In genomic region chr11:72946560-72947119, GRCm38 (mm10) we compare ENCODE assay signal across 16 mouse cellular contexts. TPM values are rescaled to one million over a fixed set of nuclear protein-coding genes. Genes with fewer than 3 reads are reported as not detected.
DNase-seq lines count a peak whose midpoint lies in the region; ATAC-seq lines count a peak whose summit lies in the region.
"Had no signal": no experiment of that assay in that cellular context is flagged by ENCODE, and none has a peak within 500 bp of the region (broad histone marks: within the 10 kb centered on the region; RNA-seq: fewer than 3 reads in every experiment).

No protein-coding gene starts in this region.

- H3K4me1 ChIP-seq in forebrain, embryonic 10.5 days, result peaks cover 45% of the 10 kb centered on the region
- H3K4me1 ChIP-seq in forebrain, embryonic 13.5 days, result no peaks in the 10 kb centered on the region
- H3K4me1 ChIP-seq in liver, embryonic 11.5 days (replicated peaks; ENCODE audit: control insufficient read depth, insufficient read depth, low read length), result peaks cover 25% of the 10 kb centered on the region
- peaks cover 39% of the 10 kb centered on the region for H3K4me1 ChIP-seq in intestine, embryonic 15.5 days (replicated peaks)
- H3K4me1 ChIP-seq in stomach, embryonic 14.5 days (ENCODE audit: control insufficient read depth, insufficient read depth, low read length), result peaks cover 29% of the 10 kb centered on the region

- no peak overlapping the region for H3K4me3 ChIP-seq in forebrain, embryonic 10.5 days
- no peak overlapping the region for H3K4me3 ChIP-seq in forebrain, embryonic 13.5 days
- H3K4me3 ChIP-seq in liver, embryonic 11.5 days (ENCODE audit: low read depth, low read length), result no peak overlapping the region
- H3K4me3 ChIP-seq in intestine, embryonic 15.5 days (replicated peaks), result no peak overlapping the region
- no peak overlapping the region for H3K4me3 ChIP-seq in stomach, embryonic 14.5 days (ENCODE audit: low read depth, low read length)
- H3K4me3 ChIP-seq: neural tube, embryonic 12.5 days had no signal

- 0 out of 2 replicates have a peak overlapping the region, but pooled peaks have one; percentile 12 for H3K27ac ChIP-seq in forebrain, embryonic 10.5 days
- no peak overlapping the region for H3K27ac ChIP-seq in forebrain, embryonic 13.5 days
- peak overlapping the region; percentile 6; the same call in 1 of the 2 replicates for H3K27ac ChIP-seq in liver, embryonic 11.5 days (ENCODE audit: low read depth, low read length)
- H3K27ac ChIP-seq in intestine, embryonic 15.5 days, result peak overlapping the region; percentile 45
- peak overlapping the region; percentile 34; the same call in 1 of the 2 replicates for H3K27ac ChIP-seq in stomach, embryonic 14.5 days (ENCODE audit: low read length)
- H3K27ac ChIP-seq: kidney, postnatal 0 days; neural tube, embryonic 12.5 days had no signal

- H3K36me3 ChIP-seq in forebrain, embryonic 10.5 days (replicated peaks), result no peaks in the 10 kb centered on the region
- no peaks in the 10 kb centered on the region for H3K36me3 ChIP-seq in forebrain, embryonic 13.5 days (ENCODE audit: poor library complexity, severe bottlenecking)
- no peaks in the 10 kb centered on the region for H3K36me3 ChIP-seq in liver, embryonic 11.5 days (ENCODE audit: control insufficient read depth, insufficient read depth, low read length)
- no peaks in the 10 kb centered on the region for H3K36me3 ChIP-seq in intestine, embryonic 15.5 days
- H3K36me3 ChIP-seq in stomach, embryonic 14.5 days (ENCODE audit: control insufficient read depth, insufficient read depth, low read length), result no peaks in the 10 kb centered on the region
- H3K36me3 ChIP-seq: neural tube, embryonic 12.5 days had no signal

- H3K9me3 ChIP-seq in forebrain, embryonic 10.5 days, result peaks cover 9% of the 10 kb centered on the region
- H3K9me3 ChIP-seq in forebrain, embryonic 13.5 days (replicated peaks), result no peaks in the 10 kb centered on the region
- H3K9me3 ChIP-seq in liver, embryonic 11.5 days (ENCODE audit: control insufficient read depth, low read length), result no peaks in the 10 kb centered on the region
- H3K9me3 ChIP-seq in intestine, embryonic 15.5 days, result no peaks in the 10 kb centered on the region
- no peaks in the 10 kb centered on the region for H3K9me3 ChIP-seq in stomach, embryonic 14.5 days (ENCODE audit: control insufficient read depth, low read depth, low read length)

- H3K9ac ChIP-seq in forebrain, embryonic 13.5 days, result no peak overlapping the region
- no peak overlapping the region for H3K9ac ChIP-seq in liver, embryonic 11.5 days (ENCODE audit: low read depth, low read length)
- H3K9ac ChIP-seq in intestine, embryonic 15.5 days, result no peak overlapping the region
- H3K9ac ChIP-seq in stomach, embryonic 14.5 days (replicated peaks; ENCODE audit: low read depth, low read length), result no peak overlapping the region
- H3K9ac ChIP-seq: neural tube, embryonic 12.5 days had no signal

- WGBS in forebrain, embryonic 10.5 days, result 58% methylated on average over 6 of the region's 6 CpGs
- 46% methylated on average over 6 of the region's 6 CpGs for WGBS in forebrain, embryonic 13.5 days
- 22% methylated on average over 6 of the region's 6 CpGs for WGBS in liver, embryonic 11.5 days
- WGBS in intestine, embryonic 15.5 days, result 33% methylated on average over 6 of the region's 6 CpGs
- 35% methylated on average over 6 of the region's 6 CpGs for WGBS in stomach, embryonic 14.5 days

- ATAC-seq in forebrain, embryonic 13.5 days, result no peak
- ATAC-seq in liver, embryonic 11.5 days (replicated peaks; ENCODE audit: low FRiP score), result no peak
- ATAC-seq in intestine, embryonic 15.5 days, result 0 out of 2 replicates have a peak, but pooled peaks have one; percentile 5
- no peak for ATAC-seq in stomach, embryonic 14.5 days (ENCODE audit: insufficient number of reproducible peaks, insufficient read depth, low FRiP score, low read depth)

- no peak for DNase-seq in forebrain, embryonic 10.5 days (ENCODE audit: extremely low spot score, low spot score)
- DNase-seq in liver, embryonic 11.5 days (ENCODE audit: low spot score), result no peak
- no peak for DNase-seq in liver
- no peak for DNase-seq in left cerebral cortex, adult 18-20 months (ENCODE audit: low spot score in 2 of 2)
- DNase-seq in thymus, postnatal 36 days, result no peak
- DNase-seq: adrenal gland, postnatal 14 days; cerebellum, adult 9-10 months; gastrocnemius, postnatal 14 days; right cerebral cortex, postnatal 14 days; thymus, postnatal 14 days had no signal

- H3K4me2 ChIP-seq in forebrain, embryonic 13.5 days, result no peak overlapping the region
- H3K4me2 ChIP-seq in liver, embryonic 11.5 days, result peak overlapping the region; percentile 26; the same call in 1 of the 2 replicates
- peak overlapping the region; percentile 21; the same call in 1 of the 2 replicates for H3K4me2 ChIP-seq in intestine, embryonic 15.5 days (replicated peaks)
- no peak overlapping the region for H3K4me2 ChIP-seq in stomach, embryonic 14.5 days (replicated peaks; ENCODE audit: low read depth, low read length)
- H3K4me2 ChIP-seq: midbrain, embryonic 11.5 days; neural tube, embryonic 12.5 days had no signal

- H3K27me3 ChIP-seq in forebrain, embryonic 10.5 days (ENCODE audit: poor library complexity, severe bottlenecking), result peaks cover 1% of the 10 kb centered on the region; the same call in 1 of the 2 replicates
- no peaks in the 10 kb centered on the region for H3K27me3 ChIP-seq in forebrain, embryonic 13.5 days
- H3K27me3 ChIP-seq in liver, embryonic 11.5 days (replicated peaks; ENCODE audit: control insufficient read depth, insufficient read depth, low read length), result 0 out of 2 replicates have a peak, but pooled peaks cover 2% of the 10 kb centered on the region
- H3K27me3 ChIP-seq in intestine, embryonic 15.5 days (replicated peaks), result no peaks in the 10 kb centered on the region
- H3K27me3 ChIP-seq in stomach, embryonic 14.5 days (ENCODE audit: control insufficient read depth, insufficient read depth, low read length), result no peaks in the 10 kb centered on the region
- H3K27me3 ChIP-seq: neural tube, embryonic 12.5 days had no signal

RNA-seq across cellular contexts. Expression of gene Atp2a3, which starts 14.3 kb away (rescaled TPM):
- 1.2 and 1.6 TPM in 2 replicates for polyA plus RNA-seq in forebrain, embryonic 10.5 days (2016; fragmentation: Nextera tagmentation; extraction: Ambion mirVana)
- 0.40 and 0.47 TPM in 2 replicates for polyA plus RNA-seq in forebrain, embryonic 13.5 days (2015; fragmentation: Nextera tagmentation; extraction: Ambion mirVana)
- polyA plus RNA-seq in liver, embryonic 11.5 days (2014; fragmentation: Nextera tagmentation; extraction: Ambion mirVana), result 23.5 and 25.9 TPM in 2 replicates
- polyA plus RNA-seq in intestine, embryonic 15.5 days (2015; fragmentation: Nextera tagmentation; extraction: Ambion mirVana), result 23.5 and 25.5 TPM in 2 replicates
- polyA plus RNA-seq in stomach, embryonic 14.5 days (2014; fragmentation: Nextera tagmentation; extraction: Ambion mirVana), result 16.2 and 17.3 TPM in 2 replicates
- total RNA-seq in left cerebral cortex, adult 18-20 months (2021), result 1 to 10 TPM; 6.6 to 8.5 TPM

RNA-seq across cellular contexts. Expression of gene P2rx1, which starts 52.3 kb away (rescaled TPM):
- polyA plus RNA-seq in forebrain, embryonic 10.5 days (2016; fragmentation: Nextera tagmentation; extraction: Ambion mirVana), result 1.4 TPM in 2 replicates
- polyA plus RNA-seq in forebrain, embryonic 13.5 days (2015; fragmentation: Nextera tagmentation; extraction: Ambion mirVana), result 0.25 and 0.46 TPM in 2 replicates
- 17.6 and 18.8 TPM in 2 replicates for polyA plus RNA-seq in liver, embryonic 11.5 days (2014; fragmentation: Nextera tagmentation; extraction: Ambion mirVana)
- polyA plus RNA-seq in intestine, embryonic 15.5 days (2015; fragmentation: Nextera tagmentation; extraction: Ambion mirVana), result 14.3 and 27.7 TPM in 2 replicates
- 2.2 and 8.0 TPM in 2 replicates for polyA plus RNA-seq in stomach, embryonic 14.5 days (2014; fragmentation: Nextera tagmentation; extraction: Ambion mirVana)
- under 1 TPM; 0.26 to 0.47 TPM for total RNA-seq in left cerebral cortex, adult 18-20 months (2021)

Comparison
In these comparisons a context has a peak if more than half of its experiments do, and no peak if none do; other contexts are left out.
1. H3K4me2 ChIP-seq: peak in liver, embryonic 11.5 days (single experiment) and intestine, embryonic 15.5 days (single experiment); none in forebrain, embryonic 13.5 days (single experiment) and stomach, embryonic 14.5 days (single experiment).